Mouse (Mus musculus) yolk sac, embryonic 10.5 days (tissue): Measurements from ENCODE around the gene Fam92b.

Source experiments
- DNase-seq: peaks from one replicate; pipeline ENCODE4 v3.0.0-alpha.2; 2017; ENCODE audit warnings: low spot score

Gene Fam92b

DNA sequence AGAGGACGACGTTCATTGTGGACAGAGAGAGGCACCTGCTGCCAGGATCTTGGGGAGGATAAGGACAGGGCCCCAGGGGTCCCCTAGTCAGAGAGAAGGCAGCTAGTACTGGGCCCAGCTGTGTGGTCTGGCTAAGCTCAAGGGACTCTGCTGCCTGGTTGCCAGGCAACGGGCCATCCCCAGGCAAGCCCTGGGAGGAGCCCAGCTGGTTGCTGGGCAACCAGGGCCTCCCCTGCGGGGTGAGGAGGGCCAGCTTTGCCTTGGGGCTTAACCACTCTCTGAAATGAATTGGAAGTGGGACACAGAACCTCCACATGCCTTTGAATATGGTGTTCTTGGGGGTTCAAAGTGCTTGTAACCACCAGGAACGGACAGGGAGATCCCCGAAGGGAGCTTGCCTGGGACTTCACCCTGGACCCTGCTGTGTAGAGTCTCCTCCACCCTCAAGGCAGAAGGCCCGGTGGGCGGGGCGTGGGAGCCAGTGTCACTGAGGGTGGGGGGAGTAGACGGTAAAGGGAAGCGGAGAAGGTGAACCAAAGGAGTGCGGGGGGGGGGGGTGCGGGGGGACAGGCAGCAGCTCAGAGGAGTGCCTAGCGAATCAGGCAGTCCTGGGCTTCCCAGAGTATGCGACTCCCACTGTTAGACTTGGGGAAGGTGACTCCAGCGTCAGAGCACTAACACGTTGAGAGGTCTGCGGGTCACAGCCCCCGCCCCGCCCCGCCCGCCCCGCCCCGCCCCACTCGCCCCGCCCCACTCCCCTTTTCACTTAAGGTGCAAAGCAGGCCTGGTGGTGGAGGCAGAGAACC lies at the start of gene Fam92b:
Gene Fam92b (minus strand): TSS at position 149 of the 806 bp plus-strand sequence.
- DNase-seq, result peak; percentile 74

DNA sequence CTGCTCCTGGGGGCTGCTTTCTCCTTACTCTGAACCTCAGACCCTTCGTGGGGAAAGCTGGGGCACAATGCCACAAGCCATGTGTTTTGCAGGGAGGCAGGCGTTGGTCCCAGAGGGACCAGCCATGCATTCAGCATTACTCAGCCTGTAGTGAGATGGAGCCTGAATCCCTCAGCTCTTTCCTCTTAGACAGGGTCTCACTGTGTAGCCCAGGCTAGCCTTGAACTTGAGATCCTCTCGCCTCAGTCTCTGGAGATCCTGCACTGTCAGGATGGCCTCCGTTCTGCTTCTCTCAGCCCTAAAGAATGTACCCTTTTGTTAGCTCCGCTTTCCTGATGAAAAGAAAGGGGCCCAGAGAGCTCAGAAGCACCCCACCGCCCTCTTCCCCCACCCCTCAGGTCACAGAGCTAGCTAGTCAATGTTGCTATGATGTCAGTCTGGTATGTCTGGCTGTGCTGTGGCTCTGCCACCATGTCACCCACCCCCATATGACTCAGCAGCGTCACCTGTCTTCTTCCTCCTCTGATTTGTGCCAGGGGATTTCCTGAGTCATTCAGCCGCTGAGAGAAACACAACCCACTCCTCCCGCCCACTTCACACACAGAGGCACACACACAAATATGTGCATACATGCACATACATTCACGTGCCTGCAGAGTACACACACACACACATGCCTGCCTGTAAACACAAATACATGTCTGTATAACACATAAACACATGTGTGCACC lies 48.3 kb upstream of the Fam92b start:
- no peak for DNase-seq

DNA sequence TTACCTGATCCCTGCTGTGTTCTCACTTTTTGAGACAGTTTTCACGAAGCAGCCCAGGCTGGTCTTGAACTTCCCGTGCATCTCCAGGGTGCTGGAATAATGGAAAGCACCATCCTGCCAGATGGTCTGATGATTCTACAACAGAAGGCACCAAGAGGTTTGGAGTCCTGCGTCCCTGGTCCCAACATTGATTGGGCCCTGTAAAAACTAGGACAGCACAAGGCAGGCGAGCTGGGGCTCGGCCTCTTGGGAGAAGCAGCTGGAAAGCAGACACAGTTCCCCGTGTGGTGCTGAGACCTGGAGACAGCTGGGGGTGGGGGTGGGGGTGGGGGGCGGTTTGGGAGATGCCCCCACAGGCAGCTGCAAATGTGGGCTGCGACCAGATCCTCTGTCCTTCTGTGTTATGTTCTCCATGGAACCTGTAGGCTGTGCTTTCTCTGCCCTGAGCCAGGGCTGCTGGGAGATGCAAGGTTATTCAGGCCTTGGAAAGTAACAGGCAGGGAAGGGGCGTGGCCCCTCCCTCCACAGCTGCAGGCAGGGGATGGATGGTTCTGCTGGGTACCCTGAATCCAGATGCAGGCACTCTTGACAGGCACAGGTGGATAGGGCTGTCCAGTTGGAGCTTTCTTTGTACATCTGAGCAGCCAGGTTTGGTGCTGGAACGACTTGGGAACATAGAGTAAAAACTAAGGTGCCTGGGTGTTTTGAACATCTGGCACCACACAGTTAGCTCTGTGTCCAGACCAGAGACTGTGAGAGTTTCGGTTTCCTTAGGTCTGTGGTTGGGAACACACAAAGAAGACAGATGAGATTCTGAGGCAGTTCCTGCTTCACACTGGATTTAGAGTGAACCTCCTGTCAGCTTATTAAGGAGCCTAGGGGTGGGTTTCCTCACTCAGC lies 47.5 kb upstream of the Fam92b start:
- no peak for DNase-seq

DNA sequence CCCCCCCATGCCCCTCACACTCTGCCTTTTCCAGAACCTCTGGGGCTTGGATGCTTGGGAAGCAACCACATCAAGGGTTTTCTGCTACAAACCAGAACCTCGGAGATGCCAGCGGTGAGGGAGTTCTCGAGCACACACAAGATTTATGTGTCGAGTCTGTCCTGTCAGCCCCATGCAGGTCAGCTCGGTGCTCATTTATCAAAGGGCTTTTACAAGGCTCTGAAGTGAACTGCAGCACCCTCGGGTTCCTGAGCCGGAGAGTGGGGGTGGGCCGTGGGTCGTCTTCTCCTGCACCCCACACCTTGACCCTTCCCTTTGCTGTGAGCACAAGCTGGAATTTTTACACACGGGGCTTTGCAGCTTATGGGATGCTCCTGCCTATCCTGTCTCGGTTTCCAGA lies 45.3 kb upstream of the Fam92b start:
- DNase-seq, result peak; percentile 30

DNA sequence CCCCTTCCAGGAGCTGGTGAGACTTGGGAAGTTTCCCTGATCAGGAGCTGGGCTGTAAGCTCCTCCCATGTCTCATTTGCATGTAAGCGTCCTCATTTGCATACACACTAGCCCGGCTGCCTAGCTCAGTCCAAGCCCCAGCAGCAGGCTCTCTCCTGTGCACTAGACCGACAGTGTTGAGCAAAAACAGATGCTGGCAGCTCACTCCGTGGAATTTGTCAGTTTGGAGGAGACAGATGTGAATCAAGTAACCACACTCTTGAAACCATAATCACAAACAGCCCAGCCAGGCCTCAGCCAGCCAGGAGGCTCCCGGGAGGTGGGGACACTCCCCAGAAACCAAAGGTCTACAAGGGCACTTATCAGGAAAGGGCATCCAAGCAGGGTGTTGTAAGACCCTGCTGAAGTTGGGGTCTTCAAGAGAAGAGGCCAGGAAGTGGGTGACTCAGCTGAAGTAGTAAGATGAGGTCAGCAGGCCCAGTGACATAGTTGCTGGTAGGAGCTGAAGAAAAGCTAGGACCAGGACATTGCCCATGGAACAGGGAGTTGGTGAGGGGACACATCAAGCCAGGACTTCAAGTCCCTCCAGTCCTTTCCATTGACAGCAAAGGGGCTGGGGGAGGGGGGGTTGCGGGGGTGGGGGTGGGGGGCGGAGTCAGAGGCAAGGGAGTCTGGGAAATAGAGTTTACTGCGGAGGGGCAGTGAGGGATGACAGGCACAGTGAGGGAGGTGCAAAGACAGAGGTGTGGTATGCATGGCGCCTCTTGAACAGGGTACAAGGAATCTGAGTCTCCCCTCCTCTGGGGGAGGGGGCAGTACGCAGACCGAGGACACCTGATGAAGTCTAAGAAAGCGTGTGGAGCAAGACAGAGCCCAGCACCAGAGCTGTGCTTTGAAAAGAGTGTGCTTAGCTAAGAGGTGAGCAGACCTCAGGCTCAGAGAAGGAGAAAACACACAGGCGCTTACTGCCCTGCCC lies 39.9 kb upstream of the Fam92b start:
- DNase-seq, result peak; percentile 74

DNA sequence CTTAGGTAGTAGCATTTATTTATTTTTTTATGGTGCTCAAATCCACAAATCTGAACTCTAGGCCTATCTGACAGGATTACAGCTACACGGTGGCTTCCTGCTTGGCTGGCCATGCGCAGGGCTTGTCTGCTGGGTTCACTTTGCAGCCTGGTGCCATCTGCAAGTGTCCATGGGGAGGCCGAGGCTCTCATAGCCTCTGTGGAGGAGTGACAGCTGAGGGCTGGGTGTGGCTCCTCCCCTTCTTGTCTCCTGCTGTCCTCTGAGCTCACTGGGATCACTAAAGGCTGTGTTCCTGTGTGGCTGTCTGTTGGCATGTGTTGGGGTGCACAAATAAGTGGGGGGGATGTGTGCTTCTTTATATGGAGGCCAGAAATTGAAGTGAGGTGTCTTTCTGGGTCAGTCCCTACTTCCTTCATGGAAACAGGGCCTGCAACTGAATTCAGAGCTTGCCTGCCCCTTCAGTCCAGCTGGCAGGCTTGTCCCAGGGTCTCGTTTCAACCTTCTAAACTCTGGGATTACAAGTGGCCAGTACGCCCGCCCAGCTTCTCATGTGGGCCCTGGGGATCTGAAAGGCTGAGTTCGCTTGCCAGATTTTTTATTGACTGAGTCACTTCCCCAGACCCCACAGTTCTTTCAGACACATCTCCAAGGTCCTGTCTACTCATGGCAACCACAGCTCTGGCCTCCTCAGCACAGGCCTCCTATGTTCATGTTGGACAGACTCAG lies 38.3 kb upstream of the Fam92b start:
- no peak for DNase-seq

DNA sequence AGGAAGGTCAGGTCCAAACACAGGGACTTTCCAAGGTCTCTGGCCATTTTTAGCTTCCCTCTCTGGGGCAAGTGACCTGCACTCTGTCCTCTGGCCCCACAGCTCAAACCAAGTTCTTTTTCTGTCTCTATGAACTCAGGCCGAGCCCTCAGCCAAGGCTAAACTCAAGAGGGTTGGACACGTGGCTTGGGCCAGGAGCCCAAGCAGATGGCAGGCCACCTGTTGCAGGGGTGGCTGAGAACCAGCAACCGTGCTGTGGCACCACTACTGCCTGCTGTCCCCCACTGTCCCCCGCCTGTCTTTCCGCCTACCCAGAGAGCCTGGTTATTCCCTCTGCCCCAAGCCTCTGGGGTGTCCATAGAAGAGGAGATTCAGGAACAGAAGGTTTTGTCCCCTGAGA lies 36.7 kb upstream of the Fam92b start:
- no peak for DNase-seq

DNA sequence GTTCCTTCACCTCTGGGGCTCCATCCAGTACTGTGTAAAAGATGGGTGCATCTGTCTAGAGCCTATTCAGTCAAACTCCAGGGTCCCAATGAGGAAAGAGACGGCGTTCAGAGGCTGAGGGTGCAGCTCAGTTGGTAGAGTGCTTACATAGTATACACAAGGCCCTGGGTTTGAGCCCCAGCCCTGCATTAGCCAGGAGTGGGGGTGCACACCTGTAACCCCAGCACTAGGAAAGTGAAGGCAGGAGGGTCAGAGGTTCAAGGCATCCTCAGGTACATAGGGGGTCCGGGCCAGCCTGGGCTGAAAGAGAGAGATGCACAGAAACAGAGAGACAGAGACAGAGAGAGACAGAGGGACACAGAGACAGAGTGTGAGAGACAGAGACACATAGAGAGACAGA lies 36.0 kb upstream of the Fam92b start:
- no peak for DNase-seq

DNA sequence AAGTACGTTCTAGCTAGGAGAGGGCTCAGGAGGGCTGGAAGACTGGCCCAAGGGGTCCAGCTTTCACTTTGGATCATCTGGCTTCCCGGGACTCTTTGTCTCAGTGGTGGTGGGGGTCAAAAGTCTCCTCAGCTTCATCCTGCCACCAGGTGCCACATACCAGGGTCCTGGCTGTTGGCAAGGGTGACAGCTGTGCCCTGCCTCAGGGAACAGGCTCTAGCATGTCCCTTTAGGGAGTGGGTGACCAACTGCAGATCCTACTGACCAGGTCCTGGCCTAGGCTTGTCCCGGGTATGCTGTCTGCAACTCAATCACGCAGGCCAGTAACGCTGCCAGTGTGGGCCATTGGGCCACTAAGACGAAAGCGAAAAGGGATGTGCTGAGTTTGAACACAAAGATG lies 35.3 kb upstream of the Fam92b start:
- no peak for DNase-seq

DNA sequence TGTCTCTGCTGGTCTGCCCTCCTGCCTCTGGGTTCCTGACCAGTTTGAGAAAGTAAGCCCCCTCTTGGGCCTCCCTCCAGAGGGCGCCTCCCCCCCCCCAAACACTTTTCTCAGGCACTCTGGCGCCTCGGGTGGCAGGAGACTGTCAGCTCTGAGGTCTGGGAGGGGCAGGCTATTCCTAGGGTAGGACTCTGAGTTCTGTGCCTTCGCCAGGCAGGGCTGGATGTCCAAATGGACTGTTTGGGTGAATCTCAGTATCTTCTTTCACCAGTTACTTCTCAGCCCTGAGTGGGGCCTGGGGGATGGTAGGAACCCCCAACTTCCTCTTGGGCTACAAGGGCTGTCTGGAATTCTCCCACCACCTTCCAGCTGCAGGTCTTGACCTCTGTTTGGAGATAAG lies 34.1 kb upstream of the Fam92b start:
- DNase-seq, result peak; percentile 71

DNA sequence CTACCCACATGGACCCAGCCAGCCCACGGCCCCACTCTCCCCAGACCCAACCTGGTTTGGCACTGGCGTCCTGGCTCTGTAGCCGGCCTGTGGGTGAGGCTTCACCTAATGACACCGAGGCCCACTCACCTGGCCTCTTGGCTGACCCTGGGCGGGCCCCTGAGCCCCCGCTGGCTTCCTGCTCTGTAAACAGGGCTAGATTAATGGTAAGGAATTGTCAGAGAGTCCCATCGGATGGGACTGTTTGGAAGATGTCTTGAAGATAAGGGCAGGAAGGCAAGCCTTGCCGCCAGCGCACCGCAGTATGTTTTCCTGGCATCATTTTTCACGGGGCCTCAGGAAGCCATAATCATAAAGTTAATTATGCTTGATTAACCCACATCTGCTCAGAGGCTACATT lies 30.8 kb upstream of the Fam92b start:
- no peak for DNase-seq

DNA sequence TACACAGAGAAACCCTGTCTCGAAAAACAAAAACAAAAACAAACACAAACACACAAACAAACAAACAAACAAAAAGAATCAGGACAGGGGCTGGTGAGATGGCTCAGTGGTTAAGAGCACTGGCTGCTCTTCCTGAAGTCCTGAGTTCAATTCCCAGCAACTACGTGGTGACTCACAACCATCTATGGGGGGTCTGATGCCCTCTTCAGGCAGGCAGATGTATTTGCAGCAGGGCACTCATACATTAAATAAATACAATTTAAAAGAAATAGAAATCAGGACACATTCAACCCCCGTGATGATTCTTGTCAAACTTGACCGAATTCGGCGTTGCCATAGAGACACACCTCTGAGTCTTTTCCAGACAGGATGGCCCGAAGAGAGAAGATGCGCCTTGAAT lies 30.1 kb upstream of the Fam92b start:
- no peak for DNase-seq

DNA sequence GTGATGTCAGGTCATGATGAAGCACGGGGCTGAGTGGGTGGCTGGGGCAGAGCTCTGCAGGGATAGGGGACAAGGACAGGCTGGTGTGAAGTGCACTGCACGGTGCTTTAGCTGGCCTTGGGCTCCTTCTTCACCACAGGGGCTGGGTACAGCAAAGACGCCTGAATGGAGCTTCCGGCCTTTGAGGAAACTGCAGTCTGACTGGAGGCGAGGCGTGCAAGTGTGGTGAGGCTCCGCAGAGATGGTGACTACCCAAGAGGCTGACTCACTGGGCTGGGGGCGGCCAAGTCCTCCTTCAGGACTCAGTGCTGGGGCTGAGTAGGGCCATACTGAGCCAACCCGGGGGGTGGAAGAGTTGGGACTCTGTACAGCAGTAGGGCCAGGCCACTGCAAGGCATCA lies 28.6 kb upstream of the Fam92b start:
- no peak for DNase-seq

DNA sequence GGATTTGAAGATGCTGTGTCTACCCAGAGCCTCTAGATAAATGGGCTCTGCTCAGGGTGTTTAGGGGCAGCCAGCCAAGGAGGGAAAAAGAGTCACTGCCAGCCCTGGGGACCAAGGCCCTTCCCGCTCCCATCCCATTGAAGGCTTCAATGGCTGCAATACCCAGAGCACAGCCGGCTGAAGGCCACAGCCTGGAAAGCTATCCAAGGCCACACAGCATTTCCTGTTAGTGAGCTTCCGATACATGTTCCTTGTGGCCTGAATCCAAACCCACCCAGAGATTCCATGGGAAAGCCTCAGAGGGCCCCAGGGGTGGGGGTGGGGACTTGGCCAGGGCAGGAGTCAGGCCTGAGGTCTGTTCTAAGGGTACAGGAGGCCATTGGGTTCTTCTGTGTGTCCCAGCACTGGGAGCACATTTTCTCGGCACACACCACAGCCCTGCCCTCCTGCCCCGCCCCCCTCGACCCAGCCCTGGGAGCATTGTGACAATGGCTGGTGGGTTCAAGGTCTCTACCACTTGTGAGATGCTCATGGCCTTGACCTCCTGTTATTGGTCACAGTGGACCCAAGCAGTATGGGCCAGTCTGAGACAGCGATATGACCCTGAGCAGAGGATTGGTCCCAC lies 27.6 kb upstream of the Fam92b start:
- no peak for DNase-seq

DNA sequence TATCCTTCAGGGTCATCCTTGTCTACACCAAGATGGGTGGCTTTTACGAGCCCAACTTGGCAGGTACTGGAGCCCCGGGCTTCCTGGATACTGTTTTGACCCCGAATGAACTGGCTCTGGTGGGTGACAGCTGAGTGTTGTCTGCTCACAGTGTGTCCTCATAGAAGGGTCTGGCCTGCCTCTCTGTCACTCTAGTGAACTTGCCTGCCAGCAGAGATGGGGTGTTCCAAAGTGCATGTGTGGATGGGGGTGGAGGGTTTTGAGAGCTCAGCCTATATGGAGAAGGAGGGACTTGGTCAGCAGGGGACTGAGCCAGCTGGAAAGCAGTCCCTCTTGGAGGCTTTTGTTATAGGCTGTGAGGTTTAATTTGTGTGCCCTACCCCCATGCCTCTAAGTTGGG lies 25.3 kb upstream of the Fam92b start:
- DNase-seq, result no peak

DNA sequence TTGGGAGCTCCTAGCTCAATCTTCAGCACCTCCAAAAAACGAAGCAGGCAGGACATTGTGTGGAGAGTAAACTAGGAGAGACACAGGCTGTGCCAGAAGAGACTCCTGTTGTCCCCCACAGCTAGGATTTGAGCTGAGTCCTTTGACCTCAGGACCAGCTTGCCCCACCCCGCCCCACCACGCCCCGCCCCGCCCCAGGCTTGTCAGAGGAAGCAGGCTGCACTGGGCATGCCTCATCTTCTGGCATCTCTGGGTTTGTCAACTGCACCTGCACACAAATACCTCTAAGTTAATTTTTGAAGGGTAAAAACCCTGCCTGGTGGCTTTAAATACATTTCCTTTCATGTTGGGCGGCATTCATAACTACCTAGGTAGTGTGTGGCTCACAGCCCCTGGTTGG lies 24.1 kb upstream of the Fam92b start:
- DNase-seq, result no peak

DNA sequence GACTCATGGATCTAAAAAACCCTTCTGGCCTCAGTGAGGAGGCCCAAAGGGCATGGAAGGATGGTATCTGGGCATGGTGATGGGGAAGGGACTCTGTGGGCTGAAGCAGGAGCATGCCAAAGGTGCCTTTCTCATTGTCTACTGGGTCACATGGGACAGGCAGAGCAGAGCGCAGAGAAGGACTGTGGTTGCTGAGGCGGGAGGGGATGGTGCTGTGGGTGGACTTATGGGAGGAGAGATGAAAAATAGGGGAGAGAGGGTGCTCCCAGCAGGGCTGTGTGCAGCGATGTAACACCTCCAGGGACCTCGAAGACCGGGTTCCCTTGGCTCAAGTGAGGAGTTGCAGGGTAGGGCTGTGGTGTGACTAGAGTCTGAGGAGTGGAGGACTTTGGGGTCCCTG lies 14.9 kb upstream of the Fam92b start:
- DNase-seq, result no peak

DNA sequence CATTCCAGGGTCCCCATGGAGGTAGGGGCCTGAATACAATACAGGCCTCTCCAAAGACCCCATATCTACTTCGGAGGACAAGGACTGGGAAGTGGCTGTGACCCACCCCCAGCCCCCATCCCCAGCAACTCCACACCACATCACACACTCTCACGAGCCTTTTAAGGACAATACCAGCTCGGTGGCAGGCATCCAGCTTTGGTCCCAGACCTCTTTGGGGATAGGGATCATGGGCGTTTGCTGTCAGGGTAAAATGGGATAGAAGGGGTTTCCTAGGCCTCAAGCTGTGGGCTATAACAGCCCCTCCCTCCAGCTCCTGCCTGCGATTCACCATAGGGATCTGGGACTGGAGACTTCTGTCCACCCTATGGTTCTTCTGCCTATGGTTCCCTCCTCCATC lies 14.4 kb upstream of the Fam92b start:
- no peak for DNase-seq

DNA sequence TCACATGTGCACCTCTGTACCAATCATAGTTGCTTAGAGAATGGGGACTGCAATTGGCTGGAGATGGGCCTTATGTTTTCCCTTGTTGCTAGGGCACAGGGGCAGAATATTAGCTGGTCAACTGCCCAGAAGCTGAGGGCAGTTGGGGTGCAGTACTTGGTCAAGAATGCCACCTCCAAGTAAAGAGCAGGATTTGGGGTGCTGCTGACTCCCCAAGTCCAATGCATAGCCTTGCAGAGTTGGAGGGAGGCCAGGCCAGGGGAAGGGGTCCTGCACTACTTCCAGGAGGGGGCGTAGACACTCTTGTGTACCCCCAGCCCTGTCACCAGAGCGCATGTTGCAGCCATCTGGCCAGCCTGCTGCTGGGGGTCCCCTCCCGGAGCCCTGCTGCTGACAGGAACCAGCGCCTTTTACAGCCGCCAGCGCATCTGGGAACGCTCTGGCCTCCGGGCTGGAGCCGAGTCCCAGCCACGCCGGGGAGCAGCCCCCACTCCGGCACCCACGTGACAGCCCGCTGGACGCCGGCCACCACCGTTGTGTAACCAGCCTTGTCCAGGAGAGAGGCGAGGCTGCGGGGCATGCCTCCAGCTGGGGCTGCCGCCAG lies 13.6 kb upstream of the Fam92b start:
- no peak for DNase-seq
